Mouse (Mus musculus) mature B cell (primary cell): ENCODE measurements around the gene Me1.

Experiments
- in situ Hi-C: fragments of 300-500 bp; cut with MboI; formaldehyde crosslinking; loops from 2 replicates; pipeline ENCODE4 v1.14.3; 2019

Me1 gene

DNA sequence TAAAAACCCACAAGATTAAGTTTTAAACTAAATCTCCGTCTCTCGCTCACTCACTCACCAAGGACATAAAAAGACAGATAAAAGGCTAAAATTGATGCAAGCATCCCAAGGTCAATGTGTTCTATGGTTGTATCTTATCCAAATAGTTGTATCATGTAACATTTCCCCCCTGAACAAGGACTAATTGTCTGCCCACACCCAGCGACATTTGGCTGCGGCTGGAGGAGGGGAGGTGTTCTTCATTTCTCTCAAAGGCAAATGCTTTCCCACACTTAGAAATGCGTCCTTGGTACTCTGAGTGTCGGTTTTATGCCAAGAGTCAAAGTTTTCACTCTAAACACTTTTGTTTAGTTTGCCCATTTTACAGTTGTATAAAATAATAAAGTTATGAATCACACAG is 13.2 kb upstream of the Me1 start:
- in situ Hi-C loops, result no loop called here

DNA sequence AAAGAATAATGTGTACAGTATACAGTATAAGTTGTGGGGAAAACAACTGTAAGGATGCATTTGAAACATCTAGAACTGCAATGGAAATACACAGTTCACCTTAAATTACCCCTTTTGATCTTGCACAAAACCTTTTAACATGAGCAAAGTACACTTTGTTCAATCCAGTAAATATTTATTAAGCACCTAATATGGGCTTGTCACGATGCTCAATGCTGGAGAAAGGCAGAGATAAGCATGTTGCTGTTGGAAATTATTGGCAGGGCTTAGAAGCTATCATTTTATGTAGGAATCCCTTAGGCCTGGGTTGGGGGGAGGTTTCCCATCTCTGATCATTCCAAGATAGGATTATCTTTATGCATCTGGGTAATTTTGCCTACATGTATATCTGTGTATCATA is 11.7 kb upstream of the Me1 start:
- in situ Hi-C loops, result no loop called here

DNA sequence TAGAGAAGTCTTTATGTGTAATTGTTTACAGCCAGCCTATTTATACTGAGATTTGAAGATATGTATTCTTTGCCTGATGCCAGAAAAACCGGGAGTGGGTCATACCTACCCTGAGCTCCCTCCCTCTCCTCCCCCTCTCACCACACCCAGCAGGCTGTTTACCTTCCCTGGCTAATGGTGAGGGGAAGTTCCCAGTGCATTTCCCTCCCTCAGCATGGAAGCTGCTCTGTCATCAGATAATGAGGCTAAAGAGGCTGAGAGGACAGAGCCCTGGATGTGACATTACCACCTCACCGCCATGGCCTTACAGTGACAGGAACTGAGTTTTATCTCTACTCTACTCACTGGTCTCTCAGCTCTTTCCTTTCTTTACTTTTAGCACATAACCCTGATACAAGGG is 6.1 kb upstream of the Me1 start:
- in situ Hi-C loops, result no loop called here

DNA sequence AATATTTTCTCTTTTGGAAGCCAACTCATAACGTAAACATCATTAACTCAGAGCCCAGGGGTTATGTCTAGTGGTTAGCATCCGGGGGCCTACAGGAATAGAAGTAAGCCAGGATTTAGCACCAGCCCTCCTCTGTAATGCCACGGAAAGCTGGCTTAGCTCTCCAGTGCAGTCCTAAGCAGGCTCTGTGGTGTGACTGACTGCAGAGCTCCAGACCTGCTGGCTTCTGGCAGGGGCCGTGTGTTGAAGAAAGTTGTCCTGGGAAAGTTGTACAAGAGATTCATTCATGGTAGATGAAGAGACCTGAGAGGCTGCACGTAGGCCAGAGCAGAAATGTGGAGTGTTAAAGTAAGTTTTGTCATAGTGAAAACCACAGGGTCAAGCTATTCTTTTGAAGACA is 5.5 kb upstream of the Me1 start:
- in situ Hi-C loops, result no loop called here

DNA sequence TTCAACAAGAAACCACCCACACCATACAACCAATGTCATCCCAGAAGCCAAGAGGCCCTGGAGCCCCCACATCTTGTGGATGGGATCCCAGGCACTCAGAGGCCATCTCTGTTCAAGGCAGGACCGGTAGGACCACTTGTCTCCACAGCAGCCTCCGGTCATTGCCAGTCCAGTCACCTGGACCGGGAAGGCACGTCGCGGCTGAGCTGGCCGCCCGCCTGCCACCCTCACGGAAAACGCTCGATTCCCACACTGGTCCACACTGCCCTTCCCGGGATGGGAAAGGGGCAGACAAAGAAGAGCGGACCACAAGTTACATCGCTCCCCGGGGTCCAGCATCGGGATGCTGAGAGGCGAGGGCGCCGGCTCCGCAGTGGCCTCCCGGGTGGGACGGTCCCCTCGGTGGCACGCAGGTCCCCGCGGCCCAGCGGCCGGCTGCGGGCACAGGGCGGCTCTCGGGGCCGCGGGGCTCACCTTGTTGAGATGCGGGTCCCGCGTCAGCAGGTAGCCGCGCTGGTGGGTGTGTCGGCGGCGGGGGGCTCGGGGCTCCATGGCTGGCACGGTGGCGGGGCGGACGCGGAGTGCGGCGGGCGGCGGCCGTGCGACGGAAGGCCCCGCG is 445 bp downstream of the Me1 start:
- in situ Hi-C loops, result no loop called here

DNA sequence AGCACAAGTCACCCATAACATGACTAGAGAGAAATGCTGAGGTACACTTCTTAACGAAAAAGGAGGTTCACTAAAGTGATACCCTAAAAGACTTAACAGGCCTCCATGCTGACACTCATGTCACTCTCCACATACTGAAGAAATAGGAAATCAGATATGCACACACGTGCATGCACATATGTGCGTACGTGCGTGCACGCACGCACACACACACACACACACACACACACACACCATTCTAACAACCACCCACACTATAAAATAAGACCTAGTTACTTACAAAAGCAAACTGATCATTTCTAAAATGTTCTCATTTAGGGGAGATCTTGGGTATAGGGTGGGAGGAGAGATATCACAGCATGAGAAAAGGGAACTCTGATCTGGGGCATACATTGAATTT is 1.1 kb downstream of the Me1 start:
- in situ Hi-C loops, result no loop called here

DNA sequence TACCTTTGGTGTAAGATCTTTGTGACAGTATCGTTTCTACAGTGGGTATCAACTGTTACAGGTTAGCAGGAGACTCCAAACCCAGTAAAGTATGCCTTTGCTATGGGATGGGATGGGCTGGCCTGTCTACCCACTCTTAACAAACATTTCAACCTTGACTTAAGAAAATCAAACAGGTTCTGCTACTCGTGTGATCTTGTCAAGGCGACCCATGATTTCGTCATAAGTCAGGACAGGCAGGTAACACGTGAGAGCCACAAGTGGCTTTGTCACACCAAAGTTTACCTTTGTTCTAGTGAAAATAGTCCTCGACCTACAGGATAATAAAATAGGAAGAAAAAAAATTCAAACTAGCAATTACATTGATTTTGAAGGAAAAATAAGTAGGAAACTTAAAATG is 1.8 kb downstream of the Me1 start:
- in situ Hi-C loops, result no loop called here

DNA sequence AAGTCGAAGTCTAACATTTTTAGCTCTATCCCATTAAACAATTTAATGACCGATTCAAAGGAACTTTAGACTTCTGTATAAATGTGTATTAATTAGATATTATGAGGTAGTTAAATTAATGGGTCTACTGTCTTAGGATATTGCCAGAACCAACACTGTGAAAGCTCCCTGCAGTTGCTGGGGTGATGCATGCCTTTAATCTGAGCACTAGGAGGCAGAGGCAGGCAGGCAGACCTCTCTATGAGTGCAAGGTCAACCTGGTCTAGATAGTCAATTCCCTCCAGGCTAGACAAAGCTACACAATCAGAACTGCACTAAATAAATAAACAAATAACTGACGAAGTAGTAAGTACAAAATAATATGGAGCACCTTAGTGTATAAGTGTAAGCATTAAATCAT is 3.1 kb downstream of the Me1 start:
- in situ Hi-C loops, result no loop called here

DNA sequence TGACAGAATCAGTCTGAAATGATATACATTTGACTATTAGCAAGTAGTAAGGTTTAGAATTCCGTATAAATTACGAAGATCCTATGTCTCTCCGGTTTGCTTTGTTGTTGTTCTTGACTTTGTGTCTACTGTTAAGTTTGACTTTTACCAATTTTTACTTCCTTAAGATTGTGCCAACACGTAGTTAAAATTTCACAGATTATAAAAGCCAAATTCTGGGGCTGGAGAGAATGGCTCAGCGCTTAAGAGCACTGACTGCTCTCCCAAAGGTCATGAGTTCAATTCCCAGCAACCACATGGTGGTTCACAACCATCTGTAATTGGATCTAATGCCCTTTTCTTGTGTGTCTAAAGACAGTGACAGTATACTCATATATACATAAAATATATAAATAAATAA is 3.5 kb downstream of the Me1 start:
- in situ Hi-C loops, result no loop called here

DNA sequence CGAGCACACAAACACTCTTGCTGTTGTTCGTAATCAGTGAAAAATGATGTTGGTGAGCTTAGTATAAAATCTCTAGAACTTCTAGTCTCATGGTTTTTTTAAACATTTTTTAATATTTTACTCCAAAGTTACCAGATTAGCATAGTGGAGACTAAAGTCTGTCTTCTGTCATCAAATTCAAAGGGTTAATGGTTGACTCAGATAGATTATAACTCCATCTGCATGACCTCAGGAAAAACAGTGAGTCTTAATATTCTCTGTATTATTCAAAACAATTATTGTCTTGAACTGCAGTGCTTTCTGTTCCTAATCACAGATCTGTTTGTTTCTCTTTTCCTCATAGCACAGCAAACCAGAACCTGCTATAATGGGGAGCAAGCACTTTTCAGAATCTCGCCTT is 4.7 kb downstream of the Me1 start:
- in situ Hi-C loops, result no loop called here

DNA sequence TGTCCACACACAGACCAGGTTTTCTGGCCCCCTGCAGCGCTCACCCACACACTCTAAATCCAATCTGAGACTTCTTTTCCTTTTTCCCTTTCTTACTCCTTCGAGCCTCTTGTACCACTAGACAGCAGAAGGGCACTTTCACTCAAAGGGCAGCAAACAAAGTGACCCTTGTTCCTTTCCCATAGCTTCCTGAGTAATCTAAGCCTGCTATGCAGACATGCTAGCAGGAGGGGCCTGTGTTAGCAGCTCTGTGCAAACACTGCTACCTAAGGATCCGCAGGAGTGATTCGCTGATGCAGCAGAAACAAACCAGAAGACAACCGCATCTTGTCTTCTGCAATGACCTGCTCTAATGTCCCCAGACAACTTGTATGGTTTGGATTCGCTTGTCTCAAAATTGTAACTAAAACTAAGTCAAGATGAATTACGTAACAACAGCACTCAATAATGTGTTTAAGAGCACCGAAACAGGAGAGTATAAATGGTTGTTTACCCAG is 12.0 kb downstream of the Me1 start:
- in situ Hi-C loops, result no loop called here

DNA sequence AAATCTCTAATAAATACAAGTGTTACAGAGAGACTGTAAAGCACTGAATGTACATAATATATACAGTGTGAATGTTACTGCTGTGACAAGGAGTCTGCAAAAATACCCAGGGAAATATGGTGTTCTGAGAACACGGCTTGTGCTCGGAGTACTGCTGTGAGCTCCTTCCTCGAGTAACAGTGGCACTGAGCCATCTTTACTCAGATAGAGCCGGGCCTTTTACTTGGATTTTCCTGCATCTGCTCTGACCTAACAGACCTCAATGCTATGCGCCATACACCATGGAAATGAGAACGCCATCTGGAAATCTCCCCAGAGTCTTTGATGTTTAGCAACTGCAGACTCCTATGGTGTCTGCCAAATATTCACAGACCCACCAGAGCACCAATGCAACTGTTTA is 12.9 kb downstream of the Me1 start:
- in situ Hi-C loops, result no loop called here

DNA sequence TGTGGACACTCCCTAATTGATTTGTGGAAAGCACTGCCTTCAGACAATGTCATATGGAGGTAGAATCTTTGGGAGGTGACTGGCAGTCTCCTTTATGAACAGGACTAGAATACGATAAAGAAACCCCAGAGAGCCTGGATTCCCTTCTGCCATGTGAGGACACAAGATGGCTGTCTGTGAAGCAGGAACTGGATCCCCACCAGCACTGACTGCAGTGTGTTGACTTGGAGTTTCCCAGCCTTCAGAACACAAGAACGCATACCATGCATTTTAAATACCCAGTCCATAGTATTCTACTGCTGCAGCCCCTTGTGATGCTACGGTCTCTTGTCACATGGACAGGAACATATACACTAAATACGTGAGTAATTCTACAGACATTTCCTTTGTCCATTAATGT is 13.5 kb downstream of the Me1 start:
- in situ Hi-C loops, result no loop called here

DNA sequence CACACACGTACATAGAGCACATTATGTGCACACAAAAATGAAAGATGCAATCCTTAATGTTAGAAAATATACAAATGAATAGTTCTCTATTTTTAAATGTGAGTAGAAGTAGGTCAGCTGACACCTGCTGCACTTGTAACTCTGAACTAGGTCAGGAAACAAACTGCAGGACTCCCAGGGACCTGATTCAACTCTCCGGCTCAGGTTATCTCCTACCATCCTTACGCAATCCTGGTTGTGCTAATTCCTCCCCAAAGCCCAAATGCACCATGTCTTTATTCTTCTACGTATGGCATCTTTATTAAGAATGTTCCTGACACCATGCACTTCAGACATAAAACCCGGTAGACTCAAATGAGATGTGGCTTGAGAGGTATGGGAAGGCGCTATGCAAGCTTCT is 15.3 kb downstream of the Me1 start:
- in situ Hi-C loops, result no loop called here

DNA sequence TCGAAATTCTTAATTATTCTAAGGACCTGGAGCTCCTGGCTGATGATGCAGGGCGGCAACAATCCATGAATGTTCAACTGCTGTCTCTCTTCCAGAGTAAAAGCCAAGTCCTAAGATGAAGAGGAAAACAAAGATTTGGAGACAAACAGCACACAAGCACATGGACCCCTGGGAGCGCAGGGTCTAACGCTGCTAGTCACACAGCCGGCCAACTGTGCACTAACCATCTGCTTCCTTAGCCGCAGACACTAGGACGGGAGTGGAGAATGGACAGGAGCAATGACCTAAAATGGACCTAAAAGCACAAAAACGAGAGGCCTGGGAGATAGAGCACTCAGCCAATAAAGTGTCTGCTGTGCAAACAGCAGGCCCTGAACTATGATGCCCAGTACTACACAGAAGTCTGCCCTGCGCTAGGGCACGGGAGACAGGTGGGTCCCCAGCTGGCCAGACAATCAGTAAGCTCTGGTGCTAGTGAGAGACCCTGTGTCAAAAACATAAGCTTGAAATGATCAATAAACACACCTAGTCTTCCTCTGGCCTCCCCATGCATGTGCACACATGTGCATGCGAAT is 15.8 kb downstream of the Me1 start:
- in situ Hi-C loops, result no loop called here

DNA sequence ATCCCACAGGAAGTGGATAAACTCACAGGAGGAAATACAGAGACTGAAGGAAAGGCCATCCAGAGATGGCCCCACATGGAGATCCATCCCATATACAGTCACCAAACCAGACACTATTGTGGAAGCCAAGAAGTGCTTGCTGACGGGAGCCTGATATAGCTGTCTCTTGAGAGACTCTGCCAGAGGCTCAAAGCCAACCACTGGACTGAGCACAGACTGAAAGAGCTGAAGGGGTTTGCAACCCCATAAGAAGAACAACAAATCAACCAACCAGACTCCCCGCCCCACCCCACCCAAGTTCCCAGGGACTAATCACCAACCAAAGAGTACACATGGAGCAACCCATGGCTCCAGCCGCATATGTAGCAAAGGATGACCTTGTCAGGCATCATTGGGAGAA is 19.5 kb downstream of the Me1 start:
- in situ Hi-C loops, result no loop called here

DNA sequence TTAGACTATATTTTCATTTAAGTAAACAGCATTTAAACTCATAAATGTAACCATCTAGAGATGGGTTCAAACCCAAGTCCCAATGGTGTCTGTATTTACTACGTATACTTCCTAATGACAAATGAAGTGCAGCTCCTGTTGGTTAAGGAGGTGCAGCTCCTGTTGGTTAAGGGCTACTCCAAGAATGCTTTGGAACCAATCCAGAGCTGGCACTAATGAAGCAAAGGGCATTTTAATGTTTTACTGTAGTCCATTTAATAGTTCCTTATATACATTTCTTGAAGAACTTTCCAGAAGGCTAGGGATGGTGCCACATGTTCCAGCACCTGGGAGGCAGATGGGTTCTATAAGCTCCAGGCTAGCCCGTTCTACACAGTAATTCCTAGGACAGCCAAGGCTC is 20.3 kb downstream of the Me1 start:
- in situ Hi-C loops, result no loop called here

DNA sequence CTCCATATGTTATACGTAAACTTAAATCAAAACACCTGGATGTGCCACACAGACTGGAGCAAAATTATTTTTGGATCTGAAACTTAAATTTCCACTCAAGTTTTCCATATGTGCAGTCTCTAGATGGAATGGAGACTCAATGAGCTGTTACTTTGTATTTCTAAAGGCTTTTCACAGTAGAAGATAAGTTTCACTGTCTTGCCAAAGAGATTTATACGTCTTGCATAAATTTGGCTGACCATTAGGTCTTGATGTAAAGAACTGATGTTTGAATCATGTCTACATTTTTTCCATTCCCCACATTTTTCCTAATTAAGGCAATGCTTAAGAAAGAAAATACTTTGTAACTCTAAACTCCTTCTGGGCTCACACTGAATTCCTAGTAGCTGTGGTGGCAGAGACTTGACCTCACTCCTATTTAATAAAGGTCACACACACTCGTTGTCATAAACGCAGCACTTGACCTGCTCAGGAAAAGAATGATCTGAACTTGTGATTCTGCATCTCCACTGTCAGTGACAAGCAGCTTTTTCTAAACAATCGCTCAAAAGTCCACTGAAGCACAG is 22.8 kb downstream of the Me1 start:
- in situ Hi-C loops, result no loop called here

DNA sequence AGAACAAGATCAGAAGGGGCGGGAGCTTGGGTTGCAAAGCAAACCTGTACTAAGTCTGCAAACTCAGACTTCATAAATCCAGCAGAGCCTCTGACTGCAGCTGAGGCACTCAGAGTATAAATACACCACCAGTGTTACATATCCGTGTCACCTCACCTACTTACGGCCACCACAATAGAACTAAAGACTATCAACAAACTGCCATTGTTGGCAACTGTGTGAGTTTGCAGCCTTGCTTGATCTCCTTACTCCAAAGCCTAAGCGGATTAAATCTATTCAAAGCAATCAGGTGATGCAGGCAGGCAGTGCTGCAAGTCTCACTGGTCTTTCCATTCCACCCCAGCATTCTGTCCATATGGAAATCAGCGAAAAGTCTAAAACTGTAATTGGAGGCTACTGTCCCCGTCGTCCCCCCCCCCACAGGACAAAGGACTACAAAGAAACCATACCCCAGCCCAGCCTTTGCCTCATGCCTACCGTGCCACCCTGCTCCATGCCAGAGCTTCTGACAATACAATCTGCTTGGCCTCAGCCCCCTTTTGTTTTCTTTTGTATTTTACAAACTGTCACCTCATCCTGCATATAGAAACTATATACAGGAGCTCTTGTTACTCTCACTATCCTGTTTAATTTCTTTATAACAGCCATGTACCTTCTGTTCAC is 27.0 kb downstream of the Me1 start:
- in situ Hi-C loops, result no loop called here

DNA sequence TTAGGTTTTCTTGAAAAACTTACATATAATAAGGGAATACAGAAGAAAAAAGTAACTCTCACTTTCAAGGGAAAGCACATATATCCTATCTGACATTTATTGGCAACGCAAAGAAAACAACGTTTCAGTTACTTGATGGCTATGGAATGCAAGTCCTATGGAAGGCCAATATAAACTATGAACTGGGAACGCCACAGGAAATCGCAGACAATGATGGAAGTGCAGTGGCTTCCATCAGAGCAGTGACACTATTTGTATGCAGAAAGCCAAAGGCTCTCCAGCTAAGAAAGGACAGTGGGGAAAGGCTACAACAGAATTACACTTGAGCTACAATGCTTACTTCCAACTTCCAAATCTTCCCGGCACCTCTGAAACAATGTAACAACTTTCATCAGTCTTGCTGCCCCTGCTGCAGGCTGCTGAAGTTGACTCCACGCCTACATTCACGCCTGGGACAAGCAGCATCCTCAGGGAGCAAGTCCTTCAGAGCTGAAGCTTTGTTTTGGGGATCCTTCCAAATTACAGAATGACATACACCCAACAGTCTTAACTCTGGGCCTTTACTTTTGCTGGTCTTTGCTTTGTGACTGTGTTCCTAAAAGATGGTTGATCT is 28.5 kb downstream of the Me1 start:
- in situ Hi-C loops, result no loop called here

DNA sequence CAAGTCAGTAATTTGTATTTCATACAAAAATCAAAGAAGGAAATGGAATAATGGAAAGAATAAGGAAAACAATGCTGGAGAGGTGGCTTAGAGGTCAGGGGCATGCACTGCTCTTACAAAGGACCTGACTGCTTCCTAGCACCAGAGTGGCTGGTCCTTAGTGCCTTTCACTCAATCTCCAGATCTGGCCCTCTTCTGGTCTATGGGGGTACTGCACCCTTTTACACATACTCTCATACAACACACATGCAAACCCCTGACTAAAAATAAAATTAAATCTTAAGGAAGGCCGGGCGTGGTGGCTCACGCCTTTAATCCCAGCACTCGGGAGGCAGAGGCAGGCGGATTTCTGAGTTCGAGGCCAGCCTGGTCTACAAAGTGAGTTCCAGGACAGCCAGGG is 34.1 kb downstream of the Me1 start:
- in situ Hi-C loops, result no loop called here

DNA sequence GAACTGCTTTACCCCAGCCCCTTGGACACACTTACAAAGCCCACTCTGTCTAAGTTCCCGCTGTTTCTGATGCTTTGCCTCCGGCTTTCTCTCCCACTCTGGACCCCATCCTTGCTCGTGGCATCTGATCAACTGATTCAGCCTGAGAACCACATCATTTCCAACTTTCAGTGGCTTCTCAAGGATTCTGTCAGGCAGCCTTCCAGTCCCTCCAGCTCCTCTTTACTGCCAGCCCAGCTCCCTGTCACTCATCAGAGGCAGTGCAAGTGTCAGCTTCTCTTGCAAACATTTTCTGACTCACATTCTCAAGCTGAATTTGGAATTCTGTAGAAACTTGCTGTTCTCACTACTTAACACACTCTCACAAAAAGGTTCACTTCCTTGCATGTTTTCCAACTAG is 34.5 kb downstream of the Me1 start:
- in situ Hi-C loops, result no loop called here

DNA sequence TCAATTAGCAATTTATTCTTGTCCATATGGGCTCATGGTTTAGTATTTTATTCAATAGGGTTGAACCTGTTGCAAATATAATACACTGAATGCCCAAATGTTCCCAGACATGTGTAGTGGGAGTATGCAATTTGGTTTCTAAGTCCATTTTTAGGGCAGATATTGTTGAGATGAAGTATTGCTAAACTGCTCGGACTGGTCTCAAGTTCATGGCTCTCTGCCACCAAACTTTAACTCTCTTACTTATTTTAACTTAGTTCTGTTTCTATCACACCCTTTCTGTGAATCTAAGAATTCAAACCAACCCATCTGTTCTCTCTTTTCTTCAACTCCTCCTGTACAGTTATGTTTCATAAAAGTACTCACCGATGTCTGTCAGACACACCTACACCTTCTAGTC is 35.4 kb downstream of the Me1 start:
- in situ Hi-C loops, result no loop called here
